Mouse (Mus musculus) stomach, embryonic 15.5 days (tissue): Measurements from ENCODE around the gene Erc2. TPM values are rescaled to one million over a fixed set of nuclear protein-coding genes. Genes with fewer than 3 reads are reported as not detected.

Source experiments
- ATAC-seq: fragments of 200-750 bp; cut with Nextera tagmentation; 2 replicates; pipeline ENCODE4 v1.8.0; 2017; ENCODE audit warnings: low read depth, moderate number of reproducible peaks, moderate TSS enrichment; ENCODE audit not compliant: insufficient read depth, low FRiP score
- H3K27ac ChIP-seq: fragments of 300-500 bp; sonication (generic); 2 replicates; pipeline ENCODE4 v1.5.1; 2015; ENCODE audit warnings: mild to moderate bottlenecking, inconsistent platforms
- H3K27me3 ChIP-seq: fragments of 300-500 bp; sonication (generic); replicated peaks from 2 replicates; pipeline ENCODE4 v1.6.1; 2015; ENCODE audit warnings: inconsistent platforms
- H3K36me3 ChIP-seq: fragments of 300-500 bp; sonication (generic); 2 replicates; pipeline ENCODE4 v1.6.1; 2015; ENCODE audit warnings: inconsistent platforms
- H3K4me1 ChIP-seq: fragments of 300-500 bp; sonication (generic); 2 replicates; pipeline ENCODE4 v1.6.1; 2015; ENCODE audit warnings: inconsistent platforms
- H3K4me2 ChIP-seq: fragments of 300-500 bp; sonication (generic); 2 replicates; pipeline ENCODE4 v1.6.1; 2015; ENCODE audit warnings: mild to moderate bottlenecking, inconsistent platforms
- H3K4me3 ChIP-seq: fragments of 300-500 bp; sonication (generic); replicated peaks from 2 replicates; pipeline ENCODE4 v1.5.1; 2015; ENCODE audit warnings: inconsistent platforms
- H3K9ac ChIP-seq: fragments of 300-500 bp; sonication (generic); 2 replicates; pipeline ENCODE4 v1.6.1; 2015; ENCODE audit warnings: inconsistent platforms
- H3K9me3 ChIP-seq: fragments of 300-500 bp; sonication (generic); 2 replicates; pipeline ENCODE4 v1.6.1; 2016; ENCODE audit warnings: inconsistent platforms
- WGBS: fragments of 180-500 bp; shearing (Covaris S2); methylation state at CpG from one replicate; pipeline ENCODE4 v1.1.7; 2015; 5-methylcytosine and 5-hydroxymethylcytosine counted together
- polyA plus RNA-seq: library from polyadenylated mRNA; unstranded; fragments of >200 nt; fragmentation: Nextera tagmentation; extraction: Ambion mirVana; gene quantifications from 2 replicates; pipeline ENCODE4 v1.2.1, GENCODE M21; 2015

Erc2 gene
- polyA plus RNA-seq, 1 experiment from 2014 or later, result 4.8 TPM

DNA sequence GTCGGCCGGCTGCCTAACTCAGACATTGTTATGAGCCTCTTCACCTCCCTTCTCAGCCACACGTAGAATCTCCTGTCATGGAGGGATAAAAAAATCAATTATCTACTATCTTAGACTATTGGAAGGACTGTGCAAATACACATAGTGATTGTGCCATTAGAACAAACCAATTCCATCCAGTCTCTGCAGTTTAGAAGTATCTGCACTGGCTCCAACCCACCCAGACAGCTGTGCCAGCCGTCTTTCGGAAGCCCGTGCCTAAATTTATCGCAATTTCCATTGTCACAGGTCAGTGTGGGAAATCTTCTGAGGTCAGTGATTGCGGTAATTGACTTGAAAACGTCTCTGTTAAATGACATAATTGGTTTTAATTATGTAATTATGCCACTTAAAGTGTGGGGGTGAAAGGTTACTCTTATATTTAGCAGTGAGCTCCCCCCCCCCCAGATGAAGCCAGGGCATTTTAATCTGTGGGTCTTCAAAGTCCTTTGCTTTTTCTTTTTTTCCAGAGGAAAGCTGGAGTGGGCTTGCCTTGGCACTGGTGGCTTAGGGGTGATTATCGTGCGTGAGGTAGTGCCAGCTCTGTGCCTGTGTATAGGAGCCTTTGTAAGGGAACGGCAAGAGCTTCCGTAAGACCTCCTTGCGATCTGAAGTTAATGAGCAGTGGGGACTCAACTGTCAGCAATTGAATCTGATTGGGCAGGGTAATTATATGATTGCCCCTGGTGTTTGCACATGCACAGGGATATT, 759.7 kb downstream of the Erc2 start:
- no peak overlapping the region for H3K9ac ChIP-seq
- H3K36me3 ChIP-seq, result no peaks in the 10 kb centered on the region
- H3K4me1 ChIP-seq, result no peaks in the 10 kb centered on the region
- H3K4me2 ChIP-seq, result no peak overlapping the region
- ATAC-seq, result no peak
- no peaks in the 10 kb centered on the region for H3K9me3 ChIP-seq
- H3K27me3 ChIP-seq, result no peaks in the 10 kb centered on the region
- 76% methylated on average over 14 of the region's 14 CpGs for WGBS
- no peak overlapping the region for H3K4me3 ChIP-seq
- H3K27ac ChIP-seq, result no peak overlapping the region

DNA sequence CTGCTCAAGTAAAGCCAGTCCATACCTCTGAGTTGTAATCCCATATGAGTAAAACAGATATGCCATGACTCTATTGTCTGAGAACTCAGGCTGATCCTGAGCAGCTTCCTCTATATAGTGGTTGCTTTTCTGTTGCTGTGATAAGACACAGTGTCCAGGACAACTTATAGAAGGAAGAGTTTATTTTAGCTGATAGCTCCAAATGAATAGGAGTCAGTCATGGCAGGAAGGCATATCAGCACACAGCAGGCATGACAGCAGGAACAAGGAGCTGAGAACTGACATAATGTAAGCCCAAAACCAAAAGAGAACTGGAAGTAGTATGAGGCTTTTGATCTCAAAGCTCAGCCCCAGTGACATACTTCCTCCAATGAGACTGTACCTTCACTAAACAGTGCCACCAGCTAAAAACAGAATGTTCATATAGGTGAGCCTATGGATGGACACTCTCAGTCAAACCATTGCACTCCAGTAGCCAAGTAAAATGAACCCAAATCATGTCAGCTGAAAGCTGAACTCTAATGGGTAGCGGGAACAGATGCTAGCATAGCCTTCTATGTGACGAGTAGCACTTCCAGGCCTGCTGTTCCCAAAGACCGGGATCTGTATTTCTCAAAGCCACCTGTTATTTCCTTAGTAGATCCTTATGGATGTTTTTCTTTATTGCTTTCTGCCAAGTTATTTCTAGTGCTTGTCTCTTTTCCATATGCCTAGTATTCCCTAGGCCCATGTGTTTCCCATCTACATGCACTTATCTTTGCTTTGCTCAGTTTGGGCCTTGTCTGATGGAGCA, 764.8 kb downstream of the Erc2 start:
- no peaks in the 10 kb centered on the region for H3K9me3 ChIP-seq
- 84% methylated on average over 3 of the region's 3 CpGs for WGBS
- ATAC-seq, result no peak

GRCm38 (mm10) chr14:28398915-28399314, 776.7 kb downstream of the Erc2 start:
- Histone ChIP-seq H3K4me1 (no peaks in the 10 kb centered on the region), H3K9me3 (no peaks in the 10 kb centered on the region), H3K27ac (no peak overlapping the region), H3K4me3 (no peak overlapping the region), H3K36me3 (no peaks in the 10 kb centered on the region), H3K27me3 (no peaks in the 10 kb centered on the region), H3K9ac (no peak overlapping the region), H3K4me2 (no peak overlapping the region)
- ATAC-seq, result no peak
- WGBS, result 73% methylated on average over 2 of the region's 2 CpGs

More for the DNA sequence above, 764.8 kb downstream of the Erc2 start:
- Histone ChIP-seq H3K9ac (no peak overlapping the region), H3K4me2 (no peak overlapping the region), H3K27me3 (no peaks in the 10 kb centered on the region), H3K4me1 (no peaks in the 10 kb centered on the region), H3K27ac (no peak overlapping the region), H3K36me3 (no peaks in the 10 kb centered on the region), H3K4me3 (no peak overlapping the region)

DNA sequence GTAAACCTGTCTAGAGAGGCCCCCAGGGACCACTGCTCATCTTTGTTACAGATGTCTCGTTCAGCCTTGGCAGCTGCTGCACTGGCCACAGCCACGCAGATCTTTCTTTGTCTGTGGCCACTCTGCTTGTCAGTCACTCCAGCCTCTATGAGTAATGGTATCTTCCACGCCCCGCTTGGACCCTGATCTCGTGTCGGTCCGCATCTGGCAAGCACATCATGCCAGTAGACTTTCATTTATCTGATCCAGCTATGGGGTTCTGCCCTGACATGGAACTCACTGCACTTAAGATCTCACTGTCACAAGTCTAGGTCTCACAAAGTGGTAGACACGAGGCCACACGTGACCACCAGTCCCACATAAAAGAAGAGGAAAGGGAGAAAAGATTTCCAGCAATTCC, 777.7 kb downstream of the Erc2 start:
- no peak for ATAC-seq
- Histone ChIP-seq H3K36me3 (no peaks in the 10 kb centered on the region), H3K4me1 (no peaks in the 10 kb centered on the region), H3K27ac (no peak overlapping the region), H3K4me3 (no peak overlapping the region), H3K9ac (no peak overlapping the region), H3K27me3 (no peaks in the 10 kb centered on the region), H3K9me3 (no peaks in the 10 kb centered on the region), H3K4me2 (no peak overlapping the region)
- WGBS, result 82% methylated on average over 9 of the region's 9 CpGs

GRCm38 (mm10) chr14:28405277-28405840, 783.1 kb downstream of the Erc2 start:
- Histone ChIP-seq H3K4me2 (no peak overlapping the region), H3K9me3 (no peaks in the 10 kb centered on the region), H3K4me3 (no peak overlapping the region), H3K27ac (no peak overlapping the region), H3K27me3 (no peaks in the 10 kb centered on the region), H3K9ac (no peak overlapping the region), H3K36me3 (no peaks in the 10 kb centered on the region), H3K4me1 (0 out of 2 replicates have a peak, but pooled peaks cover 6% of the 10 kb centered on the region)
- ATAC-seq, result no peak
- WGBS, result 63% methylated on average over 5 of the region's 5 CpGs

DNA sequence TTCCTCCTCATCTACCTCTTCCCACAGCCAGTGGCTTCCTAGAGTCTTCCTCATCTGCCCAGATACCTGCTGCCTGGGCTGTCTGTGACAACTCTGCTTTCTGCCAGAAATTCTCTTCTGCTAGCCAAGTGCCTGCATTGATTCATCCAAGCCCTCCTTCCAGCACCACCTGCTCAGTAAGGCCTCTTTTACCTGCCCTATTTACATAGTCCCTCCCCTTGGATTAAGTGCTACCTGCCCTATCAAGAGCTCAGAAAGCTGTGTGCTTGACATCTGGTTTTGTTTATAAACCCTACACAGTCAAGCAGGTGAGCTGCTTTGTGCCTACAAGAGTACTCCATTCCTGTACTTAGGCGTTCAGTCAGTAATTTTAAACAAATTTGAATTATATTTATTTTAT, 787.2 kb downstream of the Erc2 start:
- Histone ChIP-seq H3K9ac (no peak overlapping the region), H3K4me2 (no peak overlapping the region), H3K27ac (no peak overlapping the region), H3K4me1 (0 out of 2 replicates have a peak, but pooled peaks cover 6% of the 10 kb centered on the region), H3K27me3 (no peaks in the 10 kb centered on the region), H3K4me3 (no peak overlapping the region), H3K9me3 (no peaks in the 10 kb centered on the region), H3K36me3 (no peaks in the 10 kb centered on the region)
- ATAC-seq, result 0 out of 2 replicates have a peak, but pooled peaks have one; percentile 41
- WGBS, result 57% methylated on average over 1 of the region's 1 CpGs

- 76% methylated on average over 4 of the region's 4 CpGs for WGBS
- Histone ChIP-seq H3K9ac (no peak overlapping the region), H3K27me3 (no peaks in the 10 kb centered on the region), H3K4me2 (no peak overlapping the region), H3K4me1 (0 out of 2 replicates have a peak, but pooled peaks cover 6% of the 10 kb centered on the region), H3K36me3 (no peaks in the 10 kb centered on the region), H3K27ac (peak overlapping the region; percentile 33; the same call in 1 of the 2 replicates), H3K4me3 (no peak overlapping the region), H3K9me3 (no peaks in the 10 kb centered on the region)
- ATAC-seq, result 0 out of 2 replicates have a peak, but pooled peaks have one; percentile 28
Observed at GRCm38 (mm10) chr14:28409796-28410347, 787.6 kb downstream of the Erc2 start.

DNA sequence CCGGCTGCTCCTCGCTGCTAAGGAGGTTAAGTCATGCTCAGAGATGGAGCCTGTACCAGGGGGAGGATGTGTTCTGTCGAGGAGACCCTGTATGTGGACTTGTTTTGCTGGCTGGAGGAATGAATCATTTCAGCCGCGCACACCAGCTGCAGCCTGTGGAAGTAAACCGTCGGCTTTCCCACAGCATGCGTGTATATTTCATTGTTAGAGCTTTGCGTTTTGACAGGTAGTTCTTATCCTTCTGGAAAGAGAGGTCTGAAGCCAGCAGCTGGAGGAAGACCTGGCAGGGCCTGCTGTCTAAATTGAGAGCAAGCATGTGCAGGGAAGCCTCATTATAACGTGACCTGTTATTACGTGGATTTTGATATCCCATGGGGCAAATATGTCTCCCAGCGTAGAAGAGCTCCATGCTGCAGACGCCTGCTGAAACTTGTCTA, 788.6 kb downstream of the Erc2 start:
- Histone ChIP-seq H3K4me2 (no peak overlapping the region), H3K4me1 (0 out of 2 replicates have a peak, but pooled peaks cover 6% of the 10 kb centered on the region), H3K9me3 (no peaks in the 10 kb centered on the region), H3K4me3 (no peak overlapping the region), H3K27ac (peak overlapping the region; percentile 33; the same call in 1 of the 2 replicates), H3K27me3 (no peaks in the 10 kb centered on the region), H3K36me3 (no peaks in the 10 kb centered on the region), H3K9ac (no peak overlapping the region)
- peak; percentile 56; the same call in 1 of the 2 replicates for ATAC-seq
- WGBS, result 24% methylated on average over 13 of the region's 13 CpGs

DNA sequence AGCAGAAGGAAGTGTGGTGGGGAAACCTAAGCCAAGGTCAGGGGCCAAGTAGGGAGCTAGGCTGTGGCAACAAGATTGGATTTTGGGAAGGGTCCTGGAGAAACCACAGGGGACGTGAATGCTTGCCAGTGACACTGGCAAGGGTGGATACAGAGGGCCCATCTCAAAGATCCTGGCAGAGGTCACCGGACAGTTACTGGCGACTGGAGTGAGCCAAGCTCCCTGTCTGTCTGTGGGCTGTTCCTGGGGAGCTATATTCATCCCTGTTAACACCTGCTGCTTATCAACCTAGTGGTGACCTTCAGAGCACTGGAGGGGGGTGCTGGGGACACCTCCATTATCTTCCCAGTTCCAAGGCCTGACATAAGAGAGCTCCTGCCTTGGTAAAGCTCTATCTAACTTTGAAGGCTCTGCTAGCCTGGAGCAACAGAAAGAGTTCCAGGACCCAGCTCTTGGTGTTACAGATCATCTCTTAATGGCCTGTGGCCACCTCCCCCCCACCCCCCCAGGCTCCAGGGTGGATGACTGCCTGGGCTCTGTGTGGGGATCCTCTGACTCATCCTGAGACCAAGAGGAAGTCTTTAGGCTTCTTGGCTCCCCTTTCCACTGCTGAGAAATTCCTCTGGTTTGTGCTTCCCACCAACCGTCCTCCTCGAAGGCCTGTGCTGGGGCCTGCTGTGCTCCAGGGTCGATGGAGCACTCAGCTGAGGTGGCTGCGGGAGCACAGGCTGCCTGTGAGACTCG, 790.2 kb downstream of the Erc2 start:
- H3K27ac ChIP-seq, result no peak overlapping the region
- no peak overlapping the region for H3K4me3 ChIP-seq
- H3K4me2 ChIP-seq, result no peak overlapping the region
- WGBS, result 60% methylated on average over 8 of the region's 8 CpGs
- no peaks in the 10 kb centered on the region for H3K9me3 ChIP-seq
- peaks cover 10% of the 10 kb centered on the region for H3K4me1 ChIP-seq
- H3K9ac ChIP-seq, result no peak overlapping the region
- no peaks in the 10 kb centered on the region for H3K36me3 ChIP-seq
- no peaks in the 10 kb centered on the region for H3K27me3 ChIP-seq
- ATAC-seq, result no peak

DNA sequence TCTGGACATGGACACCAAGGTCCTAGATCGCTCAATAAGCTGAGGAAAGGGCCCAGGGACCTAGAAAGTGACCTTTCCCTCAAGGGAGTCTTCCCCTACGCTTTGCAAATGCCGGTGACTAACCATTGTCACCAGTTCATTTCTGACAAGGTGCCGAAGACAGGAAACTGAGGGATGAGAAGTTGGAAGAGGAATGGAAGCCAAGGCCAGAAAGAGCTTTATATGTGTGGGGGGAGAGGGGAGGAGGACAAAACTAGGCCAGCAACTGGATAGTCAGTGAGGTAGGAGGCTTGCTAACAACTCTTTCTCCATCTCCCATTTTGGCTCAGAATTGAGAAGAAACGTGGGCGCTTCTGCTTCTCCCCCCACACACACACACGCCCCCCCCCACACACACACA, 791.3 kb downstream of the Erc2 start:
- no peak overlapping the region for H3K4me2 ChIP-seq
- H3K36me3 ChIP-seq, result no peaks in the 10 kb centered on the region
- no peaks in the 10 kb centered on the region for H3K27me3 ChIP-seq
- no peak overlapping the region for H3K9ac ChIP-seq
- H3K27ac ChIP-seq, result no peak overlapping the region
- 76% methylated on average over 7 of the region's 7 CpGs for WGBS
- no peaks in the 10 kb centered on the region for H3K9me3 ChIP-seq
- H3K4me1 ChIP-seq, result peaks cover 10% of the 10 kb centered on the region
- ATAC-seq, result no peak
- no peak overlapping the region for H3K4me3 ChIP-seq

GRCm38 (mm10) chr14:28417019-28417418, 794.8 kb downstream of the Erc2 start:
- Histone ChIP-seq H3K27ac (peak overlapping the region; percentile 19; the same call in 1 of the 2 replicates), H3K27me3 (no peaks in the 10 kb centered on the region), H3K9me3 (no peaks in the 10 kb centered on the region), H3K4me1 (peaks cover 4% of the 10 kb centered on the region), H3K9ac (no peak overlapping the region), H3K36me3 (no peaks in the 10 kb centered on the region), H3K4me2 (no peak overlapping the region), H3K4me3 (no peak overlapping the region)
- WGBS, result 9% methylated on average over 8 of the region's 8 CpGs
- peak; percentile 65 for ATAC-seq
